Mouse (Mus musculus) limb, embryonic 14.5 days (tissue): Measurements from ENCODE around the gene Endog. TPM values are rescaled to one million over a fixed set of nuclear protein-coding genes. Genes with fewer than 3 reads are reported as not detected.
"Not testable (repeated sequence)": the region's sequence is repeated elsewhere in the genome, so short reads cannot be mapped to it uniquely, and the experiment has no call there.

Experiments used
- ATAC-seq: fragments of 200-750 bp; cut with Nextera tagmentation; 2 replicates; pipeline ENCODE4 v1.8.0; 2017; ENCODE audit warnings: low read depth, moderate number of reproducible peaks, moderate TSS enrichment; ENCODE audit not compliant: low FRiP score
- DNase-seq: peaks from one replicate; pipeline ENCODE4 v3.0.0-alpha.2; 2015; ENCODE audit warnings: low spot score
- H3K27ac ChIP-seq: fragments of 300-500 bp; sonication (generic); replicated peaks from 2 replicates; pipeline ENCODE4 v1.5.1; 2014; ENCODE audit warnings: low read depth, mild to moderate bottlenecking, low read length, moderate library complexity, mixed read lengths
- H3K27me3 ChIP-seq: fragments of 300-500 bp; sonication (generic); 2 replicates; pipeline ENCODE4 v1.6.1; 2014; ENCODE audit warnings: low read length, mixed read lengths; ENCODE audit not compliant: control insufficient read depth, insufficient read depth
- H3K36me3 ChIP-seq: fragments of 300-500 bp; sonication (generic); 2 replicates; pipeline ENCODE4 v1.6.1; 2014; ENCODE audit warnings: mild to moderate bottlenecking, low read length, moderate library complexity, mixed read lengths; ENCODE audit not compliant: control insufficient read depth, insufficient read depth
- H3K4me1 ChIP-seq: fragments of 300-500 bp; sonication (generic); 2 replicates; pipeline ENCODE4 v1.6.1; 2014; ENCODE audit warnings: antibody characterized with exemption, low read length, mixed read lengths; ENCODE audit not compliant: control insufficient read depth, insufficient read depth
- H3K4me2 ChIP-seq: fragments of 300-500 bp; sonication (generic); replicated peaks from 2 replicates; pipeline ENCODE4 v1.6.1; 2014; ENCODE audit warnings: low read depth, mild to moderate bottlenecking, low read length, moderate library complexity; ENCODE audit not compliant: severe bottlenecking
- H3K4me3 ChIP-seq: fragments of 300-500 bp; sonication (generic); replicated peaks from 2 replicates; pipeline ENCODE4 v1.5.1; 2014; ENCODE audit warnings: low read length
- H3K9ac ChIP-seq: fragments of 300-500 bp; sonication (generic); 2 replicates; pipeline ENCODE4 v1.6.1; 2014; ENCODE audit warnings: mild to moderate bottlenecking, low read depth, low read length, moderate library complexity; ENCODE audit not compliant: severe bottlenecking
- H3K9me3 ChIP-seq: fragments of 300-500 bp; sonication (generic); 2 replicates; pipeline ENCODE4 v1.6.1; 2016; ENCODE audit warnings: low read length; ENCODE audit not compliant: control insufficient read depth
- POLR2A ChIP-seq: fragments of 200-500 bp; IDR thresholded peaks from 2 replicates; pipeline ENCODE4 v1.8.0; 2012; ENCODE audit warnings: inconsistent platforms, mild to moderate bottlenecking, moderate library complexity, borderline replicate concordance; ENCODE audit not compliant: insufficient read depth, insufficient read length; ENCODE audit errors: extremely low read depth
- WGBS: fragments of 180-500 bp; shearing (Covaris S2); extraction: QIAGEN DNeasy Blood & Tissue Kit; methylation state at CpG from one replicate; pipeline ENCODE4 v1.1.7; 2014; 5-methylcytosine and 5-hydroxymethylcytosine counted together
- polyA plus RNA-seq, 2 experiments: library from polyadenylated mRNA; depleted of rRNA in 1 of 2; stranded (reverse) in 1 of 2; unstranded in 1 of 2; fragments of >200 nt; fragmentation: Nextera tagmentation in 1 of 2; extraction: Ambion mirVana in 1 of 2; gene quantifications; 2 replicates each; pipeline versions ENCODE4 v1.2.1 to v1.2.3; 2012 to 2014

Gene Endog
- polyA plus RNA-seq, 2 experiments, result 18.5 to 22.6 TPM

GRCm38 (mm10) chr2:30134378-30134711, 36.9 kb upstream of the Endog start:
- DNase-seq (no peak), ATAC-seq (no peak)
- H3K4me2 ChIP-seq, result peak overlapping the region; percentile 96
- H3K9ac ChIP-seq, result peak overlapping the region; percentile 77
- 29% methylated on average over 6 of the region's 6 CpGs for WGBS
- H3K4me1 ChIP-seq, result peaks cover 21% of the 10 kb centered on the region
- H3K9me3 ChIP-seq, result no peaks in the 10 kb centered on the region
- peak overlapping the region; percentile 71; the same call in 1 of the 2 replicates for H3K27ac ChIP-seq
- no peaks in the 10 kb centered on the region for H3K27me3 ChIP-seq
- no peak for TF ChIP-seq POLR2A
- H3K4me3 ChIP-seq, result peak overlapping the region; percentile 87
- peaks cover 35% of the 10 kb centered on the region for H3K36me3 ChIP-seq

DNA sequence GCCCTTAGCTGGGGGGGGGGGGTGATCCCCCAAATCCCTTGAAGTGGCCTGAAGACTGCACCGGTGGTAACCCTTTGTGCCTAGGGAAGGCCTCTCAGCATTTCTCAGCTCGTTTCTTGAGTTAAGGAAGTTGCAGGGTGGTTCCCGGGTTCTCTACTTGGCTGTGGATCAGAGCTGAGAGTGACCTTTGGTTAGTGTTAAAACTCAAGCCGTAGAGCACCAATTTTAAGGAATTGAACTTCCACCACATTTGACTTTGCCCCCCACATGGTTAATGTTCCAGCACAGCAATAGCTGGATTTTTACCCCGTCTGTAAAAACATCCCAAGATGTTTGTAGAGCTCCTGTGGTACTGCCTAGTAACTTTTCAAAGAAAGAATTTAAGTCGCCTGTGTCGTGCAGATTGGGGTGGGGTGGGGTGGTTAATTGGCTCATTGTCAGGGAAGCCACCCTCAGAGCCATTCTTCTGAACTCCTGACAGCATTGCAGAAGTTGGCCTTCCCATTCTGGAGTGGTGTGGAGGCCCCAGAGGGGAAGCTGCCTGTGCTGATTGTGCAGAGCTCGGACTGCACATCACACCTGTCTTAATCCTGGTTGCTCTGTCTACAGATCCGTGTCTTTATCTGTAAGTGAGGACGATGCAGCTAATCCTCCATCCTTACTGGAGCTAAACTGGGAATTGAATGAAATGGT, 36.2 kb upstream of the Endog start:
- Histone ChIP-seq H3K4me1 (peaks cover 21% of the 10 kb centered on the region), H3K4me3 (peak overlapping the region; percentile 87; the same call in 1 of the 2 replicates), H3K36me3 (peaks cover 41% of the 10 kb centered on the region), H3K27ac (no peak overlapping the region), H3K27me3 (no peaks in the 10 kb centered on the region), H3K9me3 (no peaks in the 10 kb centered on the region), H3K4me2 (peak overlapping the region; percentile 96), H3K9ac (peak overlapping the region; percentile 77)
- WGBS, result 72% methylated on average over 10 of the region's 10 CpGs
- ATAC-seq (no peak), DNase-seq (no peak)
- TF ChIP-seq POLR2A, result no peak

DNA sequence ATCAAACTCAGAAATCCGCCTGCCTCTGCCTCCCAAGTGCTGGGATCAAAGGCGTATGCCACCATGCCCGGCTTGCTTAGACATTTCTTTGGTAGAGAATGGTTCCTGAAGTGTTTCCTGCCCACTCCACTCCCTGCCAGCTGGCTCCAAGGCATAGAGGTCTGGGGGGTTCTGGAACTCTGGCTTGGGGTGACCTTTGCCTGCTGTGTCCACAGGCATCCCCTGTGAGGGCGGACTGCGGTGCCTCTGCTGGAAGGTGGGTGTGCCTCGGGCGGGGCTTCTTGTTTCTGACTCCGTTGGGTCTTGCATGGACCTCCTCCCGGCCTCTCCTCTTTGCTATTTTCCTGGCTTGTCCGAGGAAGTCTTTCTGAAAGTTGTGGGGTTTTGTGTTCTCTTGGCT, 34.8 kb upstream of the Endog start:
- H3K4me1 ChIP-seq, result peaks cover 21% of the 10 kb centered on the region
- H3K4me3 ChIP-seq, result no peak overlapping the region
- H3K27me3 ChIP-seq, result no peaks in the 10 kb centered on the region
- no peak overlapping the region for H3K27ac ChIP-seq
- no peak for DNase-seq
- ATAC-seq, result no peak
- H3K9me3 ChIP-seq, result no peaks in the 10 kb centered on the region
- 95% methylated on average over 10 of the region's 10 CpGs for WGBS
- no peak overlapping the region for H3K9ac ChIP-seq
- no peak for TF ChIP-seq POLR2A
- H3K4me2 ChIP-seq, result no peak overlapping the region
- H3K36me3 ChIP-seq, result peaks cover 54% of the 10 kb centered on the region

DNA sequence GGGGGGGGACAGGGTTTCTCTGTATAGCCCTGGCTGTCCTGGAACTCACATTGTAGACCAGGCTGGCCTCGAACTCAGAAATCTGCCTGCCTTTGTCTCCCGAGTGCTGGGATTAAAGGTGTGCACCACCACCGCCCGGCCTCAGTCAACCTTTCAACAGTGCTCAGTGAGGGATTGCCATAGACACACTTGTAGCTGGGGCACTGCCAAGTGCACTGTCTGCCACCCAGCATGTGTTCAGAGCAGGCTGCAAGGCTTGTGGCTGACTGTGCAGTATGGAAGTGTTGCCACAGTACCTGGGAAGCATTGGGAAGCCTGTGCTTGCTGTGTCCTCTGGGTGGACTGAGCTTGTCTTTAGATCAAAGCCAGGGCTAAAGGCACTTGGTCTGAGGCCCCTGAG, 31.3 kb upstream of the Endog start:
- H3K9ac ChIP-seq, ATAC-seq, H3K4me3 ChIP-seq, DNase-seq, H3K4me1 ChIP-seq, H3K27ac ChIP-seq, H3K9me3 ChIP-seq, H3K4me2 ChIP-seq, H3K27me3 ChIP-seq: not testable (repeated sequence)
- WGBS, result 93% methylated on average over 4 of the region's 4 CpGs
- H3K36me3 ChIP-seq, result peaks cover 89% of the 10 kb centered on the region

DNA sequence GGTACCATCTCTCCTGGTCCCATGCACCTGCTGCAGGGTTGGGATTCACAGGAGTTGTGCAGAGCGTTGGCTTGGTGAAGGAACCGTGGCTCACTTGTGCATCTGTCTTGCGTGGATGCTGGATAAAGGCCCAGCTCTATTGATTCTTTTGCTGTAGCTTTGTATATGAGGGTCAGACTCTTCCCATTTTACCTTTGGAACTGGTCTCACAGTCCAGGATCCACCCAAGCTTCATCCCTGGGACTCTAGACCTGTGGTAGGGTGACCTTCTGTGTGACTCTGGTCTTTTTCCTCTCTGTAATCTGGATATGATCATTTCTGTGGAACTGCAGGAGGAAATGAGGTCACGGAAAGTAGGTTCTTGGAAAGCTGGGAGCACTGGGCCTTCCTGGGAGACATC, 26.9 kb upstream of the Endog start:
- WGBS, result 96% methylated on average over 4 of the region's 4 CpGs
- H3K36me3 ChIP-seq, result peaks cover 91% of the 10 kb centered on the region

DNA sequence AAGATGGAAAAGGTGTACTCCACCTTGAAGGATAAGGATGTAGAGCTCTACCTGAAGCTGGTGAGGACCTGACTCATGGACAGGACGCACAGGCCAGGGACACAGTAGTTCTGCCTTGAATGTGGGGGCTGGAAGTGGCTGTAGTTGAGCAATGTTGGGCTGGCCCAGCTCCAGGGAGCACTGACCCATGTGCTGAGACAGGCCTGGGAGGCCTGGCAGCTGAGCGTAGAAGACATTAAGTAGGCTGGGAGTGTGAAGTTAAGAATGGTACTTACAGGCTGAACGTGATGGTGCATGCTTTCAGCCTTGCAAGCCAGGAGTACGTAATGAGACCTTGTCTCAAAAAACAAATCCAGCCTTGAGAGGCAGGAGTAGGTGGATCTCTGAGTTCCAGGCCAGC, 23.8 kb upstream of the Endog start:
- Histone ChIP-seq H3K36me3 (peaks cover 86% of the 10 kb centered on the region), H3K9me3 (no peaks in the 10 kb centered on the region), H3K27me3 (no peaks in the 10 kb centered on the region), H3K9ac (no peak overlapping the region), H3K4me2 (no peak overlapping the region), H3K4me1 (no peaks in the 10 kb centered on the region), H3K4me3 (no peak overlapping the region), H3K27ac (no peak overlapping the region)
- ATAC-seq (no peak), DNase-seq (no peak)
- 96% methylated on average over 4 of the region's 4 CpGs for WGBS
- no peak for TF ChIP-seq POLR2A

More for the DNA sequence above, 26.9 kb upstream of the Endog start:
- Histone ChIP-seq H3K9ac (no peak overlapping the region), H3K4me3 (no peak overlapping the region), H3K9me3 (no peaks in the 10 kb centered on the region), H3K27me3 (no peaks in the 10 kb centered on the region), H3K4me1 (no peaks in the 10 kb centered on the region), H3K27ac (no peak overlapping the region), H3K4me2 (no peak overlapping the region)
- no peak for ATAC-seq
- no peak for DNase-seq
- TF ChIP-seq POLR2A, result no peak
